Mouse (Mus musculus) bone marrow macrophage, adult 2 months (primary cell): ENCODE measurements at regions not wholly inside any gene's neighbourhood (a gene's known extent, or its start where the extent isn't known, plus 50 kb on each side); places are given as distances from the start of the nearest gene placed in this dataset.

Source experiments
- CTCF ChIP-seq: IDR thresholded peaks from 2 replicates; pipeline ENCODE4 v1.5.1; 2012; ENCODE audit warnings: low read depth, mild to moderate bottlenecking, low read length, moderate library complexity
- POLR2A ChIP-seq: IDR thresholded peaks from 2 replicates; pipeline ENCODE4 v1.6.1; 2012; ENCODE audit warnings: mild to moderate bottlenecking, low read depth, low read length, borderline replicate concordance

GRCm38 (mm10) chr13:119275500-119275899 is 152.9 kb upstream of the Paip1 start:
- TF ChIP-seq POLR2A: no peak
- TF ChIP-seq CTCF: no peak
